Mouse (Mus musculus) hindbrain, embryonic 13.5 days (tissue): ENCODE measurements around the gene Hoxa10. TPM values are rescaled to one million over a fixed set of nuclear protein-coding genes. Genes with fewer than 3 reads are reported as not detected.

ENCODE experiments used
- ATAC-seq: fragments of 200-750 bp; cut with Nextera tagmentation; 2 replicates; pipeline ENCODE4 v1.8.0; 2017; ENCODE audit warnings: moderate TSS enrichment; ENCODE audit not compliant: low FRiP score
- H3K27ac ChIP-seq: fragments of 300-500 bp; sonication (generic); 2 replicates; pipeline ENCODE4 v1.5.1; 2015; ENCODE audit warnings: inconsistent platforms, mild to moderate bottlenecking, moderate library complexity
- H3K27me3 ChIP-seq: fragments of 300-500 bp; sonication (generic); 2 replicates; pipeline ENCODE4 v1.6.1; 2015; ENCODE audit warnings: mild to moderate bottlenecking, inconsistent platforms
- H3K36me3 ChIP-seq: fragments of 300-500 bp; sonication (generic); 2 replicates; pipeline ENCODE4 v1.6.1; 2015; ENCODE audit warnings: mild to moderate bottlenecking, inconsistent platforms
- H3K4me1 ChIP-seq: fragments of 300-500 bp; sonication (generic); replicated peaks from 2 replicates; pipeline ENCODE4 v1.6.1; 2015; ENCODE audit warnings: inconsistent platforms
- H3K4me2 ChIP-seq: fragments of 300-500 bp; sonication (generic); 2 replicates; pipeline ENCODE4 v1.6.1; 2015; ENCODE audit warnings: inconsistent platforms, mild to moderate bottlenecking, moderate library complexity
- H3K4me3 ChIP-seq: fragments of 300-500 bp; sonication (generic); 2 replicates; pipeline ENCODE4 v1.5.1; 2015; ENCODE audit warnings: mild to moderate bottlenecking, inconsistent platforms
- H3K9ac ChIP-seq: fragments of 300-500 bp; sonication (generic); 2 replicates; pipeline ENCODE4 v1.6.1; 2015; ENCODE audit warnings: mild to moderate bottlenecking, inconsistent platforms
- H3K9me3 ChIP-seq: fragments of 300-500 bp; sonication (generic); 2 replicates; pipeline ENCODE4 v1.6.1; 2016; ENCODE audit warnings: inconsistent platforms
- WGBS: fragments of 180-500 bp; shearing (Covaris S2); methylation state at CpG from one replicate; pipeline ENCODE4 v1.1.7; 2015; 5-methylcytosine and 5-hydroxymethylcytosine counted together
- microRNA counts: library from miRNA; unstranded; fragments of <30 nt; microRNA quantifications from one replicate; lab custom pipeline; 2016
- microRNA-seq: library from miRNA; unstranded; fragments of <30 nt; microRNA quantifications from one replicate; pipeline ENCODE4, GENCODE M21; 2016
- polyA plus RNA-seq: library from polyadenylated mRNA; unstranded; fragments of >200 nt; fragmentation: Nextera tagmentation; extraction: Ambion mirVana; gene quantifications from 2 replicates; pipeline ENCODE4 v1.2.1, GENCODE M21; 2015

Gene Hoxa10
- polyA plus RNA-seq, 1 experiment from 2014 or later = 0.22 TPM

GRCm38 (mm10) chr6:52185222-52185621, 55.4 kb downstream of the Hoxa10 start:
- Histone ChIP-seq H3K4me1 (peaks cover 77% of the 10 kb centered on the region), H3K9ac (peak overlapping the region; percentile 71), H3K9me3 (no peaks in the 10 kb centered on the region), H3K36me3 (no peaks in the 10 kb centered on the region), H3K4me3 (peak overlapping the region; percentile 70), H3K27ac (peak overlapping the region; percentile 99), H3K27me3 (peaks cover 97% of the 10 kb centered on the region), H3K4me2 (peak overlapping the region; percentile 88)
- WGBS = 1% methylated on average over 19 of the region's 19 CpGs
- ATAC-seq = no peak

GRCm38 (mm10) chr6:52184668-52185067, 56.0 kb downstream of the Hoxa10 start:
- WGBS = 5% methylated on average over 6 of the region's 6 CpGs
- Histone ChIP-seq H3K4me1 (peaks cover 78% of the 10 kb centered on the region), H3K9ac (peak overlapping the region; percentile 71), H3K4me3 (peak overlapping the region; percentile 70), H3K9me3 (no peaks in the 10 kb centered on the region), H3K27ac (peak overlapping the region; percentile 99), H3K27me3 (peaks cover 97% of the 10 kb centered on the region), H3K36me3 (no peaks in the 10 kb centered on the region), H3K4me2 (peak overlapping the region; percentile 88)
- ATAC-seq = no peak

GRCm38 (mm10) chr6:52183311-52184080, 57.2 kb downstream of the Hoxa10 start:
- peak overlapping the region; percentile 88 for H3K4me2 ChIP-seq
- H3K36me3 ChIP-seq = no peaks in the 10 kb centered on the region
- peak overlapping the region; percentile 71 for H3K9ac ChIP-seq
- no peak for ATAC-seq
- peak overlapping the region; percentile 70 for H3K4me3 ChIP-seq
- no peaks in the 10 kb centered on the region for H3K9me3 ChIP-seq
- H3K27ac ChIP-seq = peak overlapping the region; percentile 99
- H3K4me1 ChIP-seq = peaks cover 70% of the 10 kb centered on the region
- WGBS = 11% methylated on average over 10 of the region's 10 CpGs
- peaks cover 97% of the 10 kb centered on the region for H3K27me3 ChIP-seq

GRCm38 (mm10) chr6:52182793-52183192, 57.9 kb downstream of the Hoxa10 start:
- peak overlapping the region; percentile 97 for H3K9ac ChIP-seq
- H3K27me3 ChIP-seq = peaks cover 91% of the 10 kb centered on the region
- H3K4me2 ChIP-seq = peak overlapping the region; percentile 88
- no peaks in the 10 kb centered on the region for H3K36me3 ChIP-seq
- WGBS = 18% methylated on average over 1 of the region's 1 CpGs
- peaks cover 64% of the 10 kb centered on the region for H3K4me1 ChIP-seq
- no peak for ATAC-seq
- H3K4me3 ChIP-seq = peak overlapping the region; percentile 70
- H3K9me3 ChIP-seq = no peaks in the 10 kb centered on the region
- peak overlapping the region; percentile 99 for H3K27ac ChIP-seq

- peak overlapping the region; percentile 97 for H3K9ac ChIP-seq
- H3K36me3 ChIP-seq = no peaks in the 10 kb centered on the region
- peak overlapping the region; percentile 88 for H3K4me2 ChIP-seq
- WGBS = 21% methylated on average over 2 of the region's 2 CpGs
- H3K9me3 ChIP-seq = no peaks in the 10 kb centered on the region
- H3K4me3 ChIP-seq = peak overlapping the region; percentile 70
- H3K27ac ChIP-seq = peak overlapping the region; percentile 99
- ATAC-seq = no peak
- peaks cover 84% of the 10 kb centered on the region for H3K27me3 ChIP-seq
- H3K4me1 ChIP-seq = peaks cover 58% of the 10 kb centered on the region
Observed at GRCm38 (mm10) chr6:52182030-52182429, 58.6 kb downstream of the Hoxa10 start.

MicroRNAs encoded within 50 kb of the gene (microRNA counts, 519-probe panel; counts per million panel counts)
- 51.3 counts per million for microRNA mmu-miR-196b (lab: Ali Mortazavi, UCI)

Small RNAs within 50 kb of the gene (microRNA-seq; reads per million reads assigned to microRNA genes)
- gene Mir196b = 36.1 reads per million, percentile 37 among the genes with 10 or more reads in this experiment

Other genes starting within 250 kb of the Hoxa10 start
- 28.6 and 35.6 TPM in 2 replicates for gene Skap2, start 228.3 kb downstream of the Hoxa10 start, polyA plus RNA-seq
- gene Hoxa1, start 82.5 kb downstream of the Hoxa10 start, polyA plus RNA-seq = 1.5 and 2.0 TPM in 2 replicates
- 39.1 and 40.2 TPM in 2 replicates for gene Hoxa2, start 76.0 kb downstream of the Hoxa10 start, polyA plus RNA-seq
- 7.6 and 8.3 TPM in 2 replicates for gene 5730596B20Rik, start 63.4 kb downstream of the Hoxa10 start, polyA plus RNA-seq
- gene Hoxa4, start 49.1 kb downstream of the Hoxa10 start, polyA plus RNA-seq = 14.5 and 14.8 TPM in 2 replicates
- gene Hoxa5, start 36.3 kb downstream of the Hoxa10 start, polyA plus RNA-seq = 116 and 150 TPM in 2 replicates
- gene Hoxa6, start 32.1 kb downstream of the Hoxa10 start, polyA plus RNA-seq = 16.3 and 28.0 TPM in 2 replicates
- 21.8 and 23.8 TPM in 2 replicates for gene Hoxa3, start 27.5 kb downstream of the Hoxa10 start, polyA plus RNA-seq
- not detected in 2 replicates for gene Gm28308, start 27.5 kb downstream of the Hoxa10 start, polyA plus RNA-seq
- gene Hoxa7, start 19.0 kb downstream of the Hoxa10 start, polyA plus RNA-seq = 7.4 and 14.9 TPM in 2 replicates
- 0.72 and 1.3 TPM in 2 replicates for gene Hoxa9, start 9.8 kb downstream of the Hoxa10 start, polyA plus RNA-seq
- not detected in 2 replicates for gene Hoxa11, start 5.0 kb upstream of the Hoxa10 start, polyA plus RNA-seq
- gene Hoxa13, start 20.0 kb upstream of the Hoxa10 start, polyA plus RNA-seq = not detected in 2 replicates
- gene Evx1, start 72.6 kb upstream of the Hoxa10 start, polyA plus RNA-seq = 3.5 and 3.7 TPM in 2 replicates